Mouse (Mus musculus) left cerebral cortex, postnatal 10 days (tissue): ENCODE measurements around the gene Kctd18. TPM values are rescaled to one million over a fixed set of nuclear protein-coding genes. Genes with fewer than 3 reads are reported as not detected.

Experiments used
- DNase-seq, 2 experiments: peaks; one replicate each; pipeline ENCODE4 v3.0.0; 2021 to 2022; ENCODE audit warnings: low spot score in 2 of 2, mixed read lengths in 1 of 2; ENCODE audit errors: extremely low spot score in 1 of 2
- intact Hi-C: fragments of 180-260 bp; cut with DNase I; formaldehyde crosslinking; loops from one replicate; pipeline ENCODE4 v1.15.1; 2025
- total RNA-seq, 2 experiments: library from RNA; stranded (reverse); gene quantifications; 2 replicates each; pipeline ENCODE4 v1.2.3; 2021

Gene Kctd18
- total RNA-seq, 2 experiments from 2014 or later = 19.6 to 19.8 TPM

GRCm38 (mm10) chr1:57934287-57934686 lies 84.5 kb downstream of the Kctd18 start:
- intact Hi-C loops = no loop called here

GRCm38 (mm10) chr1:57918567-57918966 lies 100.2 kb downstream of the Kctd18 start:
- intact Hi-C loops = no loop called here
- DNase-seq = no peak

More at GRCm38 (mm10) chr1:57934287-57934686, 84.5 kb downstream of the Kctd18 start:
- DNase-seq = no peak

- intact Hi-C loops = no loop called here
- DNase-seq = no peak
Observed at GRCm38 (mm10) chr1:57917342-57917741, 101.4 kb downstream of the Kctd18 start.

- intact Hi-C loops = no loop called here
- no peak for DNase-seq
Observed at GRCm38 (mm10) chr1:57911561-57911960, 107.2 kb downstream of the Kctd18 start.

GRCm38 (mm10) chr1:57906312-57906711 lies 112.4 kb downstream of the Kctd18 start:
- intact Hi-C loops = no loop called here

GRCm38 (mm10) chr1:57905912-57906311 lies 112.8 kb downstream of the Kctd18 start:
- no peak for DNase-seq
- intact Hi-C loops = no loop called here

More at GRCm38 (mm10) chr1:57906312-57906711, 112.4 kb downstream of the Kctd18 start:
- no peak for DNase-seq

Other genes with a start within 250 kb of the Kctd18 start
- 10 to 100 TPM; 49.3 to 54.6 TPM for gene Spats2l, start 244.8 kb downstream of the Kctd18 start, total RNA-seq
- 1 to 10 TPM; 1.3 TPM for gene Sgo2a, start 23.0 kb downstream of the Kctd18 start, total RNA-seq
- gene Aox1, start 11.0 kb upstream of the Kctd18 start, total RNA-seq = 1 to 10 TPM in 1 of 2 experiments, under 1 TPM in 1; 0.97 to 1.1 TPM
- 1 to 10 TPM; 2.1 to 2.4 TPM for gene Aox3, start 94.2 kb upstream of the Kctd18 start, total RNA-seq
- 10 to 100 TPM; 13.1 to 13.3 TPM for gene Aox4, start 191.4 kb upstream of the Kctd18 start, total RNA-seq